Mouse (Mus musculus): ENCODE data around the gene Frmd4b. TPM values are rescaled to one million over a fixed set of nuclear protein-coding genes. Genes with fewer than 3 reads are reported as not detected.
"Not testable (repeated sequence)": the region's sequence is repeated elsewhere in the genome, so short reads cannot be mapped to it uniquely, and the experiment has no call there.

Gene Frmd4b
- polyA plus RNA-seq, 1 experiment = 8.3 TPM

DNA sequence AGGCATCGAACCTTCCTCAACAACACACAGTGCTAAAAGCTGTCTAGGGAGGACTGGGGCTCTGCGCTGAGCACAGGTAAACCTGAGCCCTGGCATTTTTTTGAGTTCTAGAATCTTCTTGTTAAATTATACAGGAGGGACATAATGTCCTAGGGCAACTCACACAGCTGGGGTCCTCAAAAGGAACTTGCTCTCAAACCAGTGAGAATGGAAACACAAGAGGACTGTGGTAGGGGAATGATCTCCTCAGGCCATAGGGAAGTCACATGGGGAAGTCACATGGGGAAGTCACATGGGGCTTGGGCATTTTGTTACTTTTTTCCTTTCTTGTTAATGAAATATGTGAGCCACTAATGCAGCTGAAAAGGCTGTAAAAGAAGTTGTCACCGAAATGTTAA is 220.4 kb downstream of the Frmd4b start:
- 80% methylated on average over 3 of the region's 3 CpGs for WGBS
- no peak for DNase-seq (ENCODE audit: low read depth, low spot score)

DNA sequence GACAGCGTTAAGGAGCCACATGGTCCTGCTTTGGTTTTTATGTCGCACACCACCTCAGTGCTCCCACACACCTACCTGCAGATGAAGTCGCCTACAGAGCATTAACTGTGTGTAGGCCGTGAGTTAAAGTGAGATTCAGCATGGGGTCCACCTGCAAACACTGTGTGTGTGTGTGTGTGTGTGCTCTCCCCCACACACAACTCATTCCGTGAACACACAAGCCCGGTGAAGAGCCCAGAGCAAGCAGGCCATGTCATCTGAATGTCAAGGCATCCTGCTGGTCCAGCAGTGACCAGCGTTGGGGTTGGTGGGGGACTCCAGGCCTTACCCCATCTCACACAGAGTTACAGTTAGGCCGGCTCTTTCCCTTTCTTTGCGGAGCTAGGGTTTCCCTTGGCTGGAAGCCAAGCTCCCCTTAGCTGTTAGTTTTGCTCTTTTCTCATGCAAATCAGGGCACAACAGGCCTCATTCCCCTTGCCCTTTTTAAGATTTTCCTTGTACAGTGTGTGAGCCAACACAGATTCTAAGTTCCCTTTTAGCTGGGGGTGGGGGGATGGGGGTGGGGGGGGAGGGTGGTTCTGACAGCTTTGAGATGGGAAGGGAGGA is 220.9 kb downstream of the Frmd4b start:
- DNase-seq (ENCODE audit: low read depth, low spot score) = no peak
- WGBS = 44% methylated on average over 9 of the region's 9 CpGs

DNA sequence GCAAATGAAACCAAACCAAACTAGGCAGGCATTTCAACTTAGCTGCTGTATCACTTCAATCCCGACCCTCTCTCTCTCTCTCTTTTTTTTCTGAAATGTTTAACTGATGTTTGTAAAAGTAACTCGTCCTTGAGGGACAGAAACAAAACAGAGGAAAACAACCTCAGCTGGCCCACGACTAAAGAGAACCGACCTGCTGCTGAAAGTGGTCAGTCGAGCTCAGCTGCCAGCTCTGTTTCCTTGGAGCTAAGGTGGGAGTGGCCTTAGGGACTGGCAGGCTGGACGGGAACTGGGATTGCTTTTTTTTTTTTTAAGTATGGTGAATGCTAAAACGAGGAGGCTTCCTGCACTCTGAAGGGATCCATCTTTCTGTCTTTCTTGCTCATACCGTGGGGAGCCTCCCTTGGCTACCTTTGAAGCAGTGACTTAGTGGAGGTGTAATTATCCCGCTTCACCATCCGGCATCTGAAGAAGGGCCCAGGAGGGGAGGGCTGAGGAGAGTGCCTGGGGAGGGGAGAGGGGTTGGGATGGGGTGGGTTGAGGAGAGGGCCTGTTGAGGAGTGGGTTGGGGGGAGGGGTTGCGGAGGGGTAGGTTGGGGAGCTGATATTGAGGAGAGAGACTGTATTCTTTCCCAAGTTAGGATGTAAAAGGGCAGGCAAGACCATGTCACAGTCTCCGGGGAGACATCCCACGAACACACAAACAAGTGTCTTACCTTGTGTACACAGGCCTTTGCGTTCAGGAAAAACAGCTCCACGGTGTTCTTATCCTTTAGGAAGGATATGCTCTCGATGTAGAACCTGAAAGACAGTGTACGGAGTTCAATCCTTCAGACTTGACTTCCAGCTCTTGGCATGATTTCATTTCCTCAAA is 221.6 kb downstream of the Frmd4b start:
- 24% methylated on average over 17 of the region's 17 CpGs for WGBS

DNA sequence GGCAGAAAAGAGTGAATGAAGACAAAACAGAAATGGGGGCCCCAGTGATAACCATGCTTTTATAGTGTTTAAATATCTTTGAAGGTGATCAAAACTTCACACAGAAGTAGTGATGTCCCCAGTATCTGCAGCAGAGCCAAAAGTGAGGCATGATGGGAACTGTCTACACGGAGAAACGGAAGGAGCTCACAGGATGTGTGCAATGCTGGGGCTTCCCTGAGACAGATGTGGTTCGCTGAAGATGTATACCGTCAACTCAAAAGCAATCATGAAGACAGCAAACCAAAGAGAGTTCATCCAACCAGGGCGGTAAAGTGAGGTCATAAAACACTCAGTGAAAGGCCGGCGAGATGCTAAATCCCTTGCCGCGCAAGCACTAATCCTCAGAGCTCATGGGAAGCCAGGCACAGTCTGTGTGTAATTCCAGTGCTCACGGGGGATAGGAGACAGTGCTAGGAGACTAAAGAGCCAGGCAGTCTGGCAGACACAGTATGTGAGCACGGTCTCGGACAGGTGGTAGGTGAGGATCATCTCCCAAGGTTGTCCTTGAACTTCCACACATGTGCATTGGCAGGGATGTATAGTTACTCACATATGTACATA is 222.8 kb downstream of the Frmd4b start:
- no peak for DNase-seq (ENCODE audit: low read depth, low spot score)
- WGBS = 51% methylated on average over 12 of the region's 12 CpGs

More for the DNA sequence above, 221.6 kb downstream of the Frmd4b start:
- DNase-seq (ENCODE audit: low read depth, low spot score) = no peak

DNA sequence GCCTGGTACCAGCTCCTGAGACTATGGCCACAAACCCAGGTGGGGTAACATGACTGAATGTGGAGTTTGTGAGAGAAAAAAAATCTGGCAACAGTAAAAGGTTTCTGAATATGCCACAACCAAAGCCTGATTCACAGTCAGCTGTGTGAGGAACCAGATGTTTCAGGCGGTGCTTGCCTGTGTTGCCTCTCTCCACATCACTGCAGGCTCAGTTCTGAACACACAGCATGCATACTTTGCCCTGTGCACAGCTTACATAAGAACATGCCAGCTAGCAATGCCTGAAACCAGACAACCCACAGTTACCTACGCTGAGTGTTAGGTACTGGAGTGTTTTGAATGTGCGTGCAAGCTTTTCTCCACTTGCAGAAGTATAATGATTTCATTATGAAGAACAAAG is 224.4 kb downstream of the Frmd4b start:
- 93% methylated on average over 3 of the region's 3 CpGs for WGBS
- DNase-seq (ENCODE audit: low read depth, low spot score) = no peak

DNA sequence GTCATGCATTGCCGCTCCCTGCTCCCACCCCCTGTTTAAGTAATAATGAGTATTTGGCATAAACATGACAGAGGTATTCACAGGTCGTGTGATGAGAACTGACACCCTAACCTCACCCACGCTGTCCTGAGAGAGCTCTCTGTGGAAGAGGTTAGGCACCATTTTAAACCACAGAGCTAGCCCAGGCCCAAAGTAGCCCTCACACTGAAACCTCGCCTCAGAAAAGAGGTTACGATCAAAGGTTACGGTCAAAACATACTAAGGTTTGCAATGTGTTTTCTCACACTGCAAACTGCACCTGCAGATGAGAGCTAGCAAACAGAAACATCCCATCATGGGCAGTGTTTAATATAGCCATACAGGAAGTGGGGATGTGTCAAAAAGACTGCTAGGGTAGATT is 230.0 kb downstream of the Frmd4b start:
- no peak for DNase-seq (ENCODE audit: low read depth, low spot score)
- WGBS = 82% methylated on average over 6 of the region's 6 CpGs

DNA sequence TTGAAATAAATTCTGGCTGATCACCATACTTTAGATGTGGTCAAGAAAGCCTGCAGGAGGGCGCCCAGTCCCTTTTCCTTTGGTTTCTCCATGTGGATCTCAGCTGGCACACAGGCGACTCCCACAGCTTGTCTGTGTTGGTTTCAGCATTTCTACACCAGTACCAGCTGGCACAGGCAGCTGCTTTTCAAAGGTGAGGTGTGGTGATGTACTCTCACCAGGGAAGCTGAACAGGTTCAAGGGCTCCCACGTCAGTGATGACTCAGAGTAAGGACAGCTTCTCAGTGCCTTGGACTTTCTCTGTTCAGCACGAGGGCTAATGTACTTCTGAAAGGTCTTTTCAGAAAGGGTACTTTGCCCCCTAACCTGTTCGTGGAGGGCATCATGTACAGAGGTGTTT is 232.4 kb downstream of the Frmd4b start:
- DNase-seq (ENCODE audit: low read depth, low spot score) = no peak
- 59% methylated on average over 5 of the region's 5 CpGs for WGBS

DNA sequence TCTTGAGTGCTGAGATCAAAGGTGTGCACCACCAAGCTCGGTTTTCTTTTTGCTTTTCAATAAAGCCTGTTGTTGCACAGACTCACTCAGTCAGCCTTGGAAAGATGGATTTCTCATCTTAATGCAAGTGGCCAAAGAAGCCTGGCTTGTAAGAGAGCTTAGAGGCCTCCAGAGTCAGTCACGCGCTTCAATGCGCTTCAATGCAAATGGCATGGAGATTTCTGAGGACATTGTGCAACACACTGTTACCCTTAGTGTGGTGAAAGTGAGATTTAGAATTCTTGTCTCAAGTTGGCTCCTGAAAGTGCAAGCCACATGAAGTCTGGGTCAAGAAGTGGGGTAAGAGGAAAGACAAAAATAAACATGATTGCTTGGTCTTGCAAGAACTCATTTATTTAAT is 236.1 kb downstream of the Frmd4b start:
- no peak for DNase-seq (ENCODE audit: low read depth, low spot score)
- WGBS = 93% methylated on average over 4 of the region's 4 CpGs

DNA sequence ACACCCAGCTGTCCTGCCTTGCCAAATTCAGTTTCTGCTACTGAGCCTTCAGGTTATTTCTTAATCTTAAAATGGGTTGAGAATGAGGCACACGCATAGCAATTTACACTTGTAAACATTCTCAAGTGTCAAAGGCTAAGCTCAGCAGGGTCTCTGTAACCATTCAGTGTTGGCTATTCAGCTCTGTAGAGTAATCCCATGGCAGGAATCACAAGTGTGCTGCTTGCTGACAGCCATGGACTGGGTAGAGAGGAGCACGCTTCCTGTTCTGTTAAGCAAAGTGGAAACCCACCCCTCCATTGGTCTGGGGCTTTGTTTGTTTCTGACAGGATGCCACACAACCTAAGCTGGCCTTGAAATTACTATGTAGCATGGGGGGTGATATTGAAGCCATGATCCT is 246.4 kb downstream of the Frmd4b start:
- WGBS = 57% methylated on average over 2 of the region's 2 CpGs
- no peak for DNase-seq (ENCODE audit: low read depth, low spot score)

DNA sequence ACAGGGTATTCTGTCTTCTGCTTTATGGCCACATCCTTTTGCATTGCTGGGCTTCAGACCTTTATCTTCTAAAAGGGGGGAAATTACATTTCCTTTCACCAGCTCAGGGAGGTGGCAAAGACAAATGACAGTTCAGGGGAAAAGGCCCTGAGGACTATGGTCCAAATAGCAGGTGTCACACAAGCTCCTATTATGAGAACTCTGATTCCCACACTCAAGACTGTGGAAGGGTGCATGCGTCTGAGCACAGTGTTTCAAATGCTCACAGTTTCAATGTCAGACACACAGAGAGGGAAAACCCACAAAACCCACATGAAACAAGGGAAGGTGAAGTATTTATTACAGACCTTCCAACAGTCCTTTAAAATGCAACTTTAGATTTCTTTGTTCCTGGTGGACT is 246.9 kb downstream of the Frmd4b start:
- WGBS = 83% methylated on average over 1 of the region's 1 CpGs
- DNase-seq (ENCODE audit: low read depth, low spot score) = no peak

DNA sequence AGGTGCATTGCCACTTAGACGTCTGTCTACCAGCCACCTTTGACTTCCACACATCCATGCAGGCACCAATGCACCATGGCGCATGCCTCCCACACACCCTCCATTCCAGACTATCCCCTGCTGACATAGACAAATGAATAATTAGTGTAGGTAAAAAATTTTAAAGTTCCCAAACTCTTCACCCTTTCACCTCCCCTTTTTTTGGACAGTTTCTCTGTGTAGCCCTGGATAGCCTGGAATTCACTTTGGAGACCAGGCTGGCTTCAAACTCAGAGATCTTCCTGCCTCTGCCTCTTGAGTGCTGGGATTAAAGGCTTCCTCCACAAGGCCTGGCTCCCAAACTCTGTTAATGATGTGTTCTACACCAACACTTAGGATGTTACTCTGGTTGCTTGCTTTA is 253.5 kb downstream of the Frmd4b start:
- WGBS = 94% methylated on average over 2 of the region's 2 CpGs
- DNase-seq (ENCODE audit: low read depth, low spot score) = no peak

DNA sequence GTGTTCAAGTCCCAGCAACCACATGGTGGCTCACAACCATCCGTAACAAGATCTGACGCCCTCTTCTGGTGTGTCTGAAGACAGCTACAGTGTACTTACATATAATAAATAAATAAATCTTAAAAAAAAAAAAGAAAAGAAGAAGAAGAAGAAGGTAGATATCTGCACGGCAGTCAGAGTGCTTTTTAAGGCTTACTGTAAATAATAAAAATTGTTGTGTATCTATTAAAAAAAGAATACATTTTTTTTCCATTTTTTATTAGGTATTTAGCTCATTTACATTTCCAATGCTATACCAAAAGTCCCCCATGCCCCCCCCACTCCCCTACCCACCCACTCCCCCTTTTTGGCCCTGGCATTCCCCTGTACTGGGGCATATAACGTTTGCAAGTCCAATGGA is 259.7 kb downstream of the Frmd4b start:
- DNase-seq (ENCODE audit: low read depth, low spot score) = not testable (repeated sequence)
- WGBS = 97% methylated on average over 4 of the region's 4 CpGs

DNA sequence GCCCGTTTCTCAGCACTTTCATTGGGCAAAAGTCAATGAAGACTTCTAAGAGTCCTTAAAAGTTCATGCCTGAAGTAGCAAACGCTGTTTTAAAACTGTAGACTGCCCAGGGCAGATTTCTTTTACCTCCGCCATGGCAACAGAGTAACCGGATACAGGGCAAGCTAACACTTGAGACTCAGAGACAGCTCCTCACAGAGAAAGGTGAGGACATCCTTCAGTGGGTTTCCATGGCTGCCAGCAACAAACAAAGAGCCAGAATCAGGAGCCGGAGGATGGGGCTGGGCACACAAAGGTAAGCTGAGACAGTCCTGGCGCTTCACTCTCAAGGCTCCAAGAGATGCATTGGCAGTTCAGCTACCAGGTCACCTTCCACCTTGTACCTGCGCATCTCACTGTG is 260.7 kb downstream of the Frmd4b start:
- no peak for DNase-seq (ENCODE audit: low read depth, low spot score)
- 85% methylated on average over 7 of the region's 7 CpGs for WGBS

DNA sequence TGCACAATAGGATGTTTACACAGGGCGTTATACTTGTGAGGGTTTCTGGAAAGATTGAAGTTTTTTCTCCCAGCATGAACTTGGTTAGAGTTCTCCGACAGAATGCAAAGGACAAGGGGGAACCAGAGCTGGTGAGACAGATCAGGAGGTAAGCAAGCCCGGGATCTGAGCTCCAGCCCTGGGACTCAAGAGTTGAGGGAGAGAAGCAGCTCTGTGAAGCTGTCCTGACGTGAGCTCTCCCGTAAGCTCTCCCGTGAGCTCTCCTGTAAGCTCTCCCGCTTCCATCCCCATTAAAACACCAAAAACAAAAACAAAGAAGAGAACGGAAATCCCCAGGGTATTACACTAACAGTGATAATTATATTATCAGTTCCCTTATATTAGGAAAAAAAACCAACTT is 262.2 kb downstream of the Frmd4b start:
- DNase-seq (ENCODE audit: low read depth, low spot score) = no peak
- WGBS = 19% methylated on average over 8 of the region's 8 CpGs

DNA sequence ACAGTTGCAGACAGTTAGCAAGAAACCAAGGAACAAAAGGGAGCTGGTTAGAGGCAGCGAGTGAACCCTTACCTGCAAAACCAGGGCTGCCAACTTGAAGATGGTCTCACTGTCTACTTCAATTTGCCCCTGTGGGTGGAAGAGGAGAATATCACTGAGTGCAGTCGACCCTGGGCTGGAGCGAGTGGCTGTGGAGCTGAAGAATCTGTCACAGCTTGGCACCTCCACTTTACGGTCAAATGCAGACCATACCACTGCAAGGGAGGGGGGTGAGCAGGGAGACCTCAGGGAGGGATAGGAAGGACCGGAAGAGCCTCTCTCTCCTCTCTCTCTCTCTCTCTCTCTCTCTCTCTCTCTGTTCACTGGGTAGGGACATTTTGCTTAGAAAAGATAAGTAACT is 263.4 kb downstream of the Frmd4b start:
- no peak for DNase-seq (ENCODE audit: low read depth, low spot score)
- 25% methylated on average over 5 of the region's 5 CpGs for WGBS

DNA sequence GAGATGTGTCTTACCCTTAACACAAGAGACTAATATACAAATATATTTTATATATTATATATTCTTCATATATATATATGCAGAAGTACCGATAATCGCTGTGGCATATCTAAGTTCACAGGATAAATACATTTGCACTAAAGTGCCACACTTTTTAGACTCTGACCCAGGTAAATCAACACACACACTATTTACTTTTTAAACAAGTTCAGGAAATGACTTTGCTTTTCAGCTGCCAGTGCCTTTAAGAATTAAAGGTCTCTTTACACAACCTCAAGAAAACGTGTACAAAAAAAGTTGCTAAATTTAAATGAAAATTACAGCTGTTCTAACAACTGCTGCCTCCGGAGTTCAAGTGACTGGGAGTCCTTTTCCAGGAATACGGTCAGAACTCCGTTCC is 264.0 kb downstream of the Frmd4b start:
- DNase-seq (ENCODE audit: low read depth, low spot score) = no peak

DNA sequence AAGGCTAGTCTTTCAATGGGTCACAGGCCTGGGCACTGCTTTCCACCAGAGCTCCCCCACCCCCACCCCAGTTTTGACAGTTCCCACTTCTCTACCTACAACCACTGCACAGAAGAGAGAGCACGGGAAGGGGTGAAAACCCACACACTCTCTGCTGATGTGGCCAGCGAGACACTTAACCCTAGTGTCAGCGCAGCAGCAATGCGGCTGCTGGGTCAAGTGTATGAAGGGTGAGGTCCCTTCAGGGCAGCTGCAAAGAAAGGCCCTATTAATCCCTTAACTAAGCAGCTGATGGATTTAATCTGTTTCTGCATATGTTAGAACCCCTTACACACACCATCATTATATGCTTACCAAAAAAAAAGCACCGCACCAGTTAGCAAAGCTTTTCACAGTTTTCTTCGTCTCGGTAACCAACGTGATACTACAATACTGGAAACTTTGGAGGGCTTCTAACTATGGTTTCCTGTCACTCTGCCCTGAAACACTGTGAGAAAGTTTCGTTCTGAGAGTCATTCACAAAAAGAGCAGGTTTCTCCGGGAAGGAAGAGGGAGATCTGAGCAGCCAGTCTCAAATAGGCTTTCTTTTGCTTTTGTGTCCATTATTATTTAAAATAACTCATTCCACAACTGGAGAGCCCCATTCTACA is 264.7 kb downstream of the Frmd4b start:
- no peak for DNase-seq (ENCODE audit: low read depth, low spot score)
- WGBS = 27% methylated on average over 10 of the region's 10 CpGs

More for the DNA sequence above, 264.0 kb downstream of the Frmd4b start:
- 30% methylated on average over 6 of the region's 6 CpGs for WGBS

DNA sequence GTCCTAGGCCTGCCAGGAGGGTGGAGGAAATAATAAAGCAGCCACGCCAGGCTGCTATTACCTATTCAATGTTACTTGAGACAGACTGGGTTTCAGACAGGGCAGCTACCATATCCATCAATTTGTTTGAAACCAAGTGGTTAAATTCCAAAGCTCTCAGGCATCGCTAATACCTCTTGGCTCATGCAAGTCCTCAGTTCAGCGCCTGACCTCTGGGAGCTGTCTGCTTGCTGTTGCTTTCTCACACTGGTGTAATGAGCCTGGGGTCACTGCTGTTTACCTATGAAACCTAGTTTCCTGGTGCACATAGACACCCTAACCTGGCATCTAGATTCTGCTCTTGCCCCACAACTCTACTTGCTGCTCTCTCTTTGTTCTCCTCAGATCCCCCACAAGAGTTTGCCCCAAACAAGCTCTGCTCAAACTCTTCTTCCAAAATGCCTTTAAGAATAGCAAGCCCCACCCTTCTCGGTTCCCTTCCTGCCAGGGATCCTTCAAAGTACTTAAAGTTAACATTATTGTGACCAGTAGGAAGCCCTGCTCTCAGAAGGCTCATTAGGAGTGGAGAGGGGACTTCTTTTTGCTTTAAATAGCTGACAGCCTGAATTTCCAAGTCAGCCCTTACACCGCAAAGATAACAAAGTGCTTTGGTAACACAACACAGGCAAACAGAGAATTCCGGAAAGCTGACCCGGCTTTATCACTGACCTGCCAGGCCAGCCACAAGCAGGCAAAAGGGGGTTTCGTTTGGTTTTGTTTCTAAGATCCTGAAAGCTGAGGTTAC is 267.8 kb downstream of the Frmd4b start:
- WGBS = 17% methylated on average over 8 of the region's 8 CpGs
- DNase-seq (ENCODE audit: low read depth, low spot score) = no peak

DNA sequence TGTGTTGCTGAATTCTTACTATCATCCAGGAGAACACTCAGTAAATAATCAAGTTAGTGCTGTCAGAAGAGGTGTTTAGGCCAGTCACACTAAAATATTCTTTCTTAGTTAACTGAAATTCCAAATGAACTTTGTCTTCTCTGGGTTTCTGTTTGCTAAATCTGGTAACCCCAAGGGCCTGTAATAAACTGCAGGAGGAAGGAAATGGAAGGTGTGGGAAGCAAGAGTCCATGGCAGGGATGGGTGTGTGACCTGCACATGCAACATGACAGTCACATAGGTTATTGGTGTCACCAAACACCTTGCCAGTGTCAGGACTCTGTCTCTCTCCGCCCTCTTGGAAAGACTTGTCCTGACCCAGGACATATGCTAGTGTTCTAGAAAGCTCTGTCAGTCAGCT is 270.4 kb downstream of the Frmd4b start:
- DNase-seq (ENCODE audit: low read depth, low spot score) = no peak
- 42% methylated on average over 1 of the region's 1 CpGs for WGBS

DNA sequence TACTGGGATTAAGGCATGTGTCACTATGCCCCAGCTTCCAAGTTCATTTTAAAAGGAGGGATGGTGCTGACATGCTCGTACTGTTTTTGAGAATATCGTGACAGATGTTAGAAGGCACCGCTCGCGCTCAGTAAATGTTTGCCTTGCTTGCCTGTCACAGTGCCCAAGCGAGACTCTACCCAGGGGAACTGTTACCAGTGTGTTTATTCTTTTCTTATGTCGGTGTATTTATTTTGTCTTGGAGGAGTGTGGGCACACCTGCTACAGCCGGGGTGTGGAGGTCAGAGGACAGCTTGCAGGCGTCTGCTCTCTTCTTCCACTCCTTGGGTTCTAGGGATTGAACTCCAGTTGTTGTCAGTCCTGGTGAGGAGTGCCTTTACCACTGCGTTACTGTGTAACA is 270.8 kb downstream of the Frmd4b start:
- 31% methylated on average over 10 of the region's 10 CpGs for WGBS
- DNase-seq (ENCODE audit: low read depth, low spot score) = no peak

Measured in large intestine, adult 2 months (tissue).